Mouse (Mus musculus): Measurements from ENCODE around the gene Zswim5. TPM values are rescaled to one million over a fixed set of nuclear protein-coding genes. Genes with fewer than 3 reads are reported as not detected.

Gene Zswim5
- polyA plus RNA-seq, 1 experiment from 2014 or later: 0.59 TPM

- peaks cover 28% of the 10 kb centered on the region for H3K36me3 ChIP-seq
- no peaks in the 10 kb centered on the region for H3K27me3 ChIP-seq (ENCODE audit: low read depth, poor library complexity, severe bottlenecking)
- H3K4me3 ChIP-seq: peak within 1 kb of the TSS; percentile 80
- H3K4me1 ChIP-seq: peaks cover 16% of the 10 kb centered on the region
- WGBS: 1% methylated on average over 61 of the region's 61 CpGs
- peak within 1 kb of the TSS; percentile 87 for H3K27ac ChIP-seq
- H3K9me3 ChIP-seq (replicated peaks): no peaks in the 10 kb centered on the region
- peak; percentile 95 for DNase-seq (ENCODE audit: low spot score)
These were observed 142.3 kb downstream of the Zswim5 start, which contains the start of gene Eif2b3 for GRCm38 (mm10) chr4:117019206-117020134. Gene Eif2b3 (plus strand): TSS chr4:117019402.

DNA sequence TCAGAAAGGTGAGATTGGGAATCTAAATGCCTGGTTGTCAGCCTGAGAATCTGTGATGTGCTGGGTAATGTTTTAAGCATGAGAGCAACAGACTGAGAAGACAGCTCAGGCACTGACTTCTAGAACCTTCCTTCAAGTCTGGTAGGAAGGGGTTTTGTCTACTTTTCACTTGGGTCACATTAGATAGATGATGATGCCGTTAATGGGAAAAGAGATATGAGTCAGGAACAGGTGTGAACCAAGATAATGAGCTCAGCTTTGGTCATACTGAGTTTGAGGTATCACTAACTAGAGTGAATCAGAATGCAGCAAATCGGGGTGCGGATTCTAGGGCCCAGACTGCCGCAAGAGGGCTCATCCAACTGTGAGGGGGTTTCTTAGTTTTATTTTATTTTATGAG is 146.3 kb downstream of the Zswim5 start:
- Histone ChIP-seq H3K36me3 (peaks cover 49% of the 10 kb centered on the region), H3K4me1 (peaks cover 16% of the 10 kb centered on the region), H3K9me3 (replicated peaks) (no peaks in the 10 kb centered on the region), H3K27ac (no peak overlapping the region), H3K27me3 (ENCODE audit: low read depth, poor library complexity, severe bottlenecking) (no peaks in the 10 kb centered on the region), H3K4me3 (no peak overlapping the region)
- WGBS: 98% methylated on average over 4 of the region's 4 CpGs
- DNase-seq (ENCODE audit: low spot score): no peak

- Histone ChIP-seq H3K9me3 (replicated peaks) (no peaks in the 10 kb centered on the region), H3K36me3 (peaks cover 74% of the 10 kb centered on the region), H3K4me1 (no peaks in the 10 kb centered on the region), H3K27ac (no peak overlapping the region), H3K4me3 (no peak overlapping the region), H3K27me3 (ENCODE audit: low read depth, poor library complexity, severe bottlenecking) (no peaks in the 10 kb centered on the region)
- no peak for DNase-seq (ENCODE audit: low spot score)
- WGBS: 100% methylated on average over 1 of the region's 1 CpGs
These were observed 153.9 kb downstream of the Zswim5 start for GRCm38 (mm10) chr4:117031105-117031504.

Other genes starting within 250 kb of the Zswim5 start
- gene Nasp, start 249.4 kb upstream of the Zswim5 start, polyA plus RNA-seq (2016; fragmentation: Nextera tagmentation; extraction: Ambion mirVana): 334 and 364 TPM in 2 replicates
- gene Akr1a1, start 225.7 kb upstream of the Zswim5 start, polyA plus RNA-seq (2016; fragmentation: Nextera tagmentation; extraction: Ambion mirVana): 694 and 733 TPM in 2 replicates
- gene Prdx1, start 191.8 kb upstream of the Zswim5 start, polyA plus RNA-seq (2016; fragmentation: Nextera tagmentation; extraction: Ambion mirVana): 1,278 and 1,447 TPM in 2 replicates
- gene Mmachc, start 169.0 kb upstream of the Zswim5 start, polyA plus RNA-seq (2016; fragmentation: Nextera tagmentation; extraction: Ambion mirVana): 36.6 and 38.7 TPM in 2 replicates
- 34.0 and 36.3 TPM in 2 replicates for gene Ccdc163, start 168.9 kb upstream of the Zswim5 start, polyA plus RNA-seq (2016; fragmentation: Nextera tagmentation; extraction: Ambion mirVana)
- 8.0 and 13.6 TPM in 2 replicates for gene Tesk2, start 156.4 kb upstream of the Zswim5 start, polyA plus RNA-seq (2016; fragmentation: Nextera tagmentation; extraction: Ambion mirVana)
- 40.8 and 42.3 TPM in 2 replicates for gene Toe1, start 69.7 kb upstream of the Zswim5 start, polyA plus RNA-seq (2016; fragmentation: Nextera tagmentation; extraction: Ambion mirVana)
- gene Mutyh, start 69.7 kb upstream of the Zswim5 start, polyA plus RNA-seq (2016; fragmentation: Nextera tagmentation; extraction: Ambion mirVana): 33.0 and 33.5 TPM in 2 replicates
- gene Hpdl, start 55.7 kb upstream of the Zswim5 start, polyA plus RNA-seq (2016; fragmentation: Nextera tagmentation; extraction: Ambion mirVana): 2.2 TPM in 2 replicates
- gene Urod, start 117.0 kb downstream of the Zswim5 start, polyA plus RNA-seq (2016; fragmentation: Nextera tagmentation; extraction: Ambion mirVana): 121 and 129 TPM in 2 replicates
- gene Hectd3, start 117.9 kb downstream of the Zswim5 start, polyA plus RNA-seq (2016; fragmentation: Nextera tagmentation; extraction: Ambion mirVana): 7.9 and 9.6 TPM in 2 replicates
- 63.3 and 74.0 TPM in 2 replicates for gene Eif2b3, start 142.0 kb downstream of the Zswim5 start, polyA plus RNA-seq (2016; fragmentation: Nextera tagmentation; extraction: Ambion mirVana)
- 8.4 and 9.0 TPM in 2 replicates for gene Ptch2, start 218.7 kb downstream of the Zswim5 start, polyA plus RNA-seq (2016; fragmentation: Nextera tagmentation; extraction: Ambion mirVana)
- gene Btbd19, start 248.3 kb downstream of the Zswim5 start, polyA plus RNA-seq (2016; fragmentation: Nextera tagmentation; extraction: Ambion mirVana): 5.5 and 5.9 TPM in 2 replicates
- not detected in 2 replicates for gene Tctex1d4, start 249.4 kb downstream of the Zswim5 start, polyA plus RNA-seq (2016; fragmentation: Nextera tagmentation; extraction: Ambion mirVana)

Measured in limb, embryonic 10.5 days (tissue).